Mouse (Mus musculus) mouse embryonic stem cell (cell line): ENCODE data around the gene Rnf40.
"Not testable (repeated sequence)": the region's sequence is repeated elsewhere in the genome, so short reads cannot be mapped to it uniquely, and the experiment has no call there.

ENCODE experiments used
- in situ Hi-C, 2 experiments: fragments of 300-500 bp; cut with MboI; formaldehyde crosslinking; loops; 1 replicate in 1 of 2; 3 replicates in 1 of 2; pipeline ENCODE4 v1.14.3; 2019 to 2020; ENCODE audit warnings: low sequenced_read_pairs in 2 of 2, low pct_unique_long_range_greater_than_20kb in 1 of 2, mixed read lengths in 1 of 2; ENCODE audit not compliant: unreplicated experiment in 1 of 2

Gene Rnf40

DNA sequence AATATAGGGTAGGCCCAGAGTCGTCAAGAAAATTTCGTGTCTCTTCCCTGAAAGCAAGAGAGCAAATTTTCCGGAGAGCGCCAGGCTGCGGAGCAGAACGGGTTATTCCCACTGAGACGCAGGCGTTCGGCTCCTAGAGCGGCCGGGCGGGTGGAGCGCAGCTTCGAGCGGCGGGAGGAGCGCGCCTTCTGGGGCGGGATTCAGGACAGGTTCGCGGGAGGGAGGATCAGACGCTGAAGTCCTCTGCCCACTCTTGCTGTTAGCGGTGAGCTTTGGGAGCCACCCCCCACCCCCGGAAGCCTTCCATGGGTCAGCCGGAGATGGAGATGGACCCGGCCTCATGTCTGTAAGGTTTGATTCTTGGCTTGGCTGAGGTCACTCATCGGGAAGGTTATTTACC is 48.4 kb downstream of the Rnf40 start:
- in situ Hi-C loops: no loop called here

- in situ Hi-C loops: no loop called here
These were observed 52.7 kb downstream of the Rnf40 start for GRCm38 (mm10) chr7:127641260-127641659.

DNA sequence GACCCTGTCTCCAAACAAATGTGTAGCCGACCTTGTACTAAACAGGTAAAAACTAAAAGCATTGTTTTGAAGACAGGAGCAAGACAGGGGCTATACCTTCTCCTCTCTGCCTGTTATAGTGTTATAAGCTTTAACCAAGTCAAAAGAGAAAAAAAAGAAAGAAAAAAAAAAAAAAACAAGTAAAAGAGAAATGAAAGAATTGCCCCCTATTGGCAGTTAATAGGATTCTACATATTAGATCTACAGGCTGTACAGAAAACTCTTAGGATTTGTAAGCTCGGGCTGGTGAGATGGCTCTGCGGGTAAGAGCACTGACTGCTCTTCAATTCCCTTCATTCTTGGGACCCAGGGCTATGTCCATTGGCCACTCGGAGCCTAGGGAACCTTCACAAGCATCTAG is 53.7 kb downstream of the Rnf40 start:
- in situ Hi-C loops: no loop called here

GRCm38 (mm10) chr7:127646363-127646762 is 57.8 kb downstream of the Rnf40 start:
- in situ Hi-C loops: no loop called here

DNA sequence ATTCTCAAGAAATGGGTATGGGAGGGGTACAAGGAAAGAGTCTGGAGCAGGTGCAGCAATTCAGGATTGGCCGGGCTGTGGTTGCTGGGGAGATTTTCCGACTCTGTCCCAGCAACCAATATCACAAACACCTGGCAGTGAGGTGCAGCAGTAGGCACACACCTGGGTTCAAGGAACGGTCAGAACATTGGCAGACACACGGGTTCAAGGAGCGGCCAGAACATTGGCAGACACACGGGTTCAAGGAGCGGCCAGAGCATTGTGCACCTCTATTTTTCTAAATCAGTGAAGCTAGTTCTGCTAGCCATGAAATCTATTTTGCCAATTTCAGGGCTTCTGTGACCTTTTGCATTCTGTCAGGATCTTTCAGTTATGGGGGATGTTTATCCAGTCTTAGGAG is 59.0 kb downstream of the Rnf40 start:
- in situ Hi-C loops: not testable (repeated sequence)

DNA sequence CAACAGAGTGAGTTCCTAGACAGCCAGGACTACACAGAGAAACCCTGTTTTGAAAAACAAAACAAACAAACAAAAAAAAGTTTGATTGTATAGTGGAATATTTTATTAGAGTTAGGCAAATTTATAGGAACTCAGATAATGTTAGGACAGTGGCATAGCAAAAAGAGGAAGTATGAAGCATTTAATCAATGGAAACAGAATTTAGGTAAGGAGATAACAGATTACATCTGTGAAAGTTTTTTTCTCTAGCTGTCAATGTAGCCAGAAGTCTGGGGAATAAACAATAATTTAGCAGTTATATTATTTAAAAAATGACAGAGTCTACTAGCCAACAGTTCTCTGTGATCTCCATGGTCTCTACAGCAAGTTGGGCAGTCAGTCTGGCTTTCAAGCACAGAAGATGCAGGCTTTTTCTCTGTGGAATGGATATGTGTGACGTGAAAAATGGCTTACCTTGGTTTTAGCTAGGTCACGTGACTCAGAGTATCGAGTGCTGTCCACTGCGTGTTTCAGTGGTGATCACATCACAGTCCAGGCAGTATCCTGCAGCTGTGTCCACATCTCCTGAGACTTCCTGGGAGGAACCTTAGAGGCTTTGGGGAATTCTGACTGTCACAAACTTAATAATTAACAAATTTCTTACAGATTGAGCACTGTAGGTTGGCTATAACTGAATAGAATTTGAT is 60.1 kb downstream of the Rnf40 start:
- in situ Hi-C loops: no loop called here

- in situ Hi-C loops: no loop called here
These were observed 60.6 kb downstream of the Rnf40 start for GRCm38 (mm10) chr7:127649206-127649605.

- in situ Hi-C loops: no loop called here
These were observed 63.1 kb downstream of the Rnf40 start for GRCm38 (mm10) chr7:127651624-127652023.

DNA sequence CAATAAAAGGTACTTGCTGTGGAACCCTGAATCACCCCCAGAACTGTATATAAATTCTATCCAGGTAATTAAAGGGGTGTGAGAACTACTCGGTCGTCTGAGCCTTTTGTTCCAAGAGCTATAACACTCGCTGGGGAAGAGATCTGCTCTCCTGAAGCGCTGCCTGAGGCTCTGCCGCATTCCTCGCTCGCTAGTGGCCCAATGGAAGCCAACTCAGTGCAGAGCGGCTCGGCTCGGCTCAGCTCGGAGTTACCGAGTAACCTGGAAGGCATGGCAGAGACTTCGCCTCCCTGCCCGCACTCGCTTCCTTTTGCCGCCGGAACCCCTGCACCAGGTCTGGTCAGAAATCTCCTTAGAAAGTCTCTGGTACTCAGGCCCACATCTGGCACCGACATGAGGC is 63.5 kb downstream of the Rnf40 start:
- in situ Hi-C loops: no loop called here

- in situ Hi-C loops: no loop called here
These were observed 65.8 kb downstream of the Rnf40 start for GRCm38 (mm10) chr7:127654318-127654717.
